21 mouse cellular contexts compared by ENCODE assay signal in genomic region chr16:28915362-28915761, GRCm38 (mm10). TPM values are rescaled to one million over a fixed set of nuclear protein-coding genes. Genes with fewer than 3 reads are reported as not detected.
DNase-seq lines count a peak whose midpoint lies in the region; ATAC-seq and TF ChIP-seq lines count a peak whose summit lies in the region.
"Had no signal": no experiment of that assay in that cellular context is flagged by ENCODE, and none has a peak within 500 bp of the region (broad histone marks: within the 10 kb centered on the region; RNA-seq: fewer than 3 reads in every experiment).

No protein-coding gene starts in this region.

- H3K9ac ChIP-seq in midbrain, postnatal 0 days (replicated peaks; ENCODE audit: low read length, poor library complexity, severe bottlenecking), result no peak overlapping the region
- no peak overlapping the region for H3K9ac ChIP-seq in midbrain, embryonic 11.5 days (ENCODE audit: low read length)
- H3K9ac ChIP-seq: embryonic facial prominence, embryonic 12.5 days; forebrain, embryonic 13.5 days; forebrain, embryonic 15.5 days; forebrain, postnatal 0 days had no signal

- peaks cover 3% of the 10 kb centered on the region; the same call in 1 of the 2 replicates for H3K4me1 ChIP-seq in midbrain, postnatal 0 days (ENCODE audit: insufficient read depth, low read length)
- peaks cover 4% of the 10 kb centered on the region; the same call in 1 of the 2 replicates for H3K4me1 ChIP-seq in midbrain, embryonic 11.5 days (ENCODE audit: control insufficient read depth, insufficient read depth, low read length)

- no peaks in the 10 kb centered on the region for H3K9me3 ChIP-seq in midbrain, postnatal 0 days (ENCODE audit: low read length)
- no peaks in the 10 kb centered on the region for H3K9me3 ChIP-seq in midbrain, embryonic 11.5 days (ENCODE audit: control insufficient read depth, low read length)
- H3K9me3 ChIP-seq: embryonic facial prominence, embryonic 10.5 days; embryonic facial prominence, embryonic 12.5 days; forebrain, embryonic 13.5 days; forebrain, embryonic 15.5 days had no signal

- WGBS in midbrain, postnatal 0 days, result 81% methylated on average over 7 of the region's 7 CpGs
- 90% methylated on average over 7 of the region's 7 CpGs for WGBS in midbrain, embryonic 11.5 days

- no peaks in the 10 kb centered on the region for H3K27me3 ChIP-seq in midbrain, postnatal 0 days (ENCODE audit: insufficient read depth, low read length)
- H3K27me3 ChIP-seq in midbrain, embryonic 11.5 days (ENCODE audit: control insufficient read depth, insufficient read depth, low read length), result no peaks in the 10 kb centered on the region
- H3K27me3 ChIP-seq: embryonic facial prominence, embryonic 12.5 days; forebrain, embryonic 13.5 days; forebrain, embryonic 15.5 days; Patski had no signal

- no peak for TF ChIP-seq CTCF in midbrain, postnatal 0 days (IDR thresholded peaks at IDR 0.05)

- ATAC-seq in midbrain, postnatal 0 days (ENCODE audit: low FRiP score), result no peak
- no peak for ATAC-seq in midbrain, embryonic 11.5 days (ENCODE audit: low FRiP score)
- ATAC-seq: activated CD4-positive, CD25-positive, alpha-beta regulatory T cell, adult 4 months; forebrain, embryonic 13.5 days; forebrain, embryonic 15.5 days; forebrain, postnatal 0 days; Patski had no signal

- no peak overlapping the region for H3K27ac ChIP-seq in midbrain, postnatal 0 days (ENCODE audit: low read depth, low read length)
- no peak overlapping the region for H3K27ac ChIP-seq in midbrain, embryonic 11.5 days (ENCODE audit: low read depth, low read length)
- H3K27ac ChIP-seq: embryonic facial prominence, embryonic 10.5 days; embryonic facial prominence, embryonic 12.5 days; forebrain, embryonic 13.5 days; forebrain, embryonic 15.5 days had no signal

- no peak overlapping the region for H3K4me2 ChIP-seq in midbrain, postnatal 0 days (ENCODE audit: low read depth, low read length, poor library complexity, severe bottlenecking)
- H3K4me2 ChIP-seq in midbrain, embryonic 11.5 days, result no peak overlapping the region
- H3K4me2 ChIP-seq: embryonic facial prominence, embryonic 12.5 days; forebrain, embryonic 13.5 days; forebrain, embryonic 15.5 days had no signal

- H3K4me3 ChIP-seq in midbrain, postnatal 0 days (ENCODE audit: low read depth, low read length), result no peak overlapping the region
- H3K4me3 ChIP-seq in midbrain, embryonic 11.5 days (ENCODE audit: low read depth, low read length), result no peak overlapping the region
- H3K4me3 ChIP-seq: embryonic facial prominence, embryonic 10.5 days; embryonic facial prominence, embryonic 12.5 days; forebrain, embryonic 13.5 days; forebrain, embryonic 15.5 days had no signal

- peak; percentile 71 for DNase-seq in cerebellum, postnatal 14 days
- no peak for DNase-seq in cerebellum, adult 18-20 months
- peak; percentile 81 for DNase-seq in left cerebral cortex, postnatal 4 days
- DNase-seq in left cerebral cortex, postnatal 14 days (ENCODE audit: low spot score in 2 of 2), result no peak
- peak; percentile 60 for DNase-seq in midbrain, postnatal 0 days (ENCODE audit: low spot score)
- no peak for DNase-seq in midbrain, embryonic 11.5 days (ENCODE audit: low spot score, missing footprints)
- no peak for DNase-seq in spleen, postnatal 4 days (ENCODE audit: low spot score in 2 of 2)
- DNase-seq: adrenal gland, adult 8-10 months; adrenal gland, postnatal 14 days; adrenal gland, postnatal 36 days; cerebellum, adult 11-12 months; cerebellum, adult 8-10 months; cerebellum, adult 9-11 months; forebrain, postnatal 0 days had no signal

- intact Hi-C loops in left cerebral cortex, postnatal 4 days (cut with DNase I), result no loop called here
- intact Hi-C loops in left cerebral cortex, postnatal 14 days (cut with DNase I), result no loop called here

- H3K36me3 ChIP-seq in midbrain, postnatal 0 days (ENCODE audit: insufficient read depth, low read length), result no peaks in the 10 kb centered on the region
- no peaks in the 10 kb centered on the region for H3K36me3 ChIP-seq in midbrain, embryonic 11.5 days (ENCODE audit: control insufficient read depth, insufficient read depth, low read length)
- H3K36me3 ChIP-seq: embryonic facial prominence, embryonic 12.5 days; forebrain, embryonic 15.5 days had no signal

RNA-seq across cellular contexts. Expression of gene Mb21d2, which starts 14.1 kb away (rescaled TPM):
- total RNA-seq in left cerebral cortex, postnatal 4 days (2021), result 10 to 100 TPM; 50.4 to 59.0 TPM
- 10 to 100 TPM; 44.9 to 52.3 TPM for total RNA-seq in left cerebral cortex, postnatal 14 days (2021)
- total RNA-seq in midbrain, postnatal 0 days (2014; rRNA removed), result 51.5 and 55.6 TPM in 2 replicates
- 16.5 and 16.9 TPM in 2 replicates for polyA plus RNA-seq in midbrain, postnatal 0 days (2015; fragmentation: Nextera tagmentation; extraction: Ambion mirVana)
- 9.3 and 10.4 TPM in 2 replicates for polyA plus RNA-seq in midbrain, embryonic 11.5 days (2014; fragmentation: Nextera tagmentation; extraction: Ambion mirVana)
- total RNA-seq: MEL had no signal
- polyA plus RNA-seq: activated CD4-positive, CD25-positive, alpha-beta regulatory T cell, adult 4 months had no signal

Comparison
In these comparisons a context has a peak if more than half of its experiments do, and no peak if none do; other contexts are left out.
1. DNase-seq: peak in cerebellum, postnatal 14 days (2 of 2), left cerebral cortex, postnatal 4 days (single experiment) and midbrain, postnatal 0 days (single experiment); none in cerebellum, adult 18-20 months (0 of 2), left cerebral cortex, postnatal 14 days (0 of 2), midbrain, embryonic 11.5 days (single experiment) and spleen, postnatal 4 days (0 of 2).